Mouse (Mus musculus) limb, embryonic 14.5 days (tissue): ENCODE results near the gene Lpp. TPM values are rescaled to one million over a fixed set of nuclear protein-coding genes. Genes with fewer than 3 reads are reported as not detected.
A peak's percentile ranks its signal among the peaks of the same experiment; 100 is the strongest.

Experiments
- ATAC-seq: fragments of 200-750 bp; cut with Nextera tagmentation; 2 replicates; pipeline ENCODE4 v1.8.0; 2017; ENCODE audit warnings: low read depth, moderate number of reproducible peaks, moderate TSS enrichment; ENCODE audit not compliant: low FRiP score
- DNase-seq: peaks from one replicate; pipeline ENCODE4 v3.0.0-alpha.2; 2015; ENCODE audit warnings: low spot score
- H3K27ac ChIP-seq: fragments of 300-500 bp; sonication (generic); replicated peaks from 2 replicates; pipeline ENCODE4 v1.5.1; 2014; ENCODE audit warnings: low read depth, mild to moderate bottlenecking, low read length, moderate library complexity, mixed read lengths
- H3K27me3 ChIP-seq: fragments of 300-500 bp; sonication (generic); 2 replicates; pipeline ENCODE4 v1.6.1; 2014; ENCODE audit warnings: low read length, mixed read lengths; ENCODE audit not compliant: control insufficient read depth, insufficient read depth
- H3K36me3 ChIP-seq: fragments of 300-500 bp; sonication (generic); 2 replicates; pipeline ENCODE4 v1.6.1; 2014; ENCODE audit warnings: mild to moderate bottlenecking, low read length, moderate library complexity, mixed read lengths; ENCODE audit not compliant: control insufficient read depth, insufficient read depth
- H3K4me1 ChIP-seq: fragments of 300-500 bp; sonication (generic); 2 replicates; pipeline ENCODE4 v1.6.1; 2014; ENCODE audit warnings: antibody characterized with exemption, low read length, mixed read lengths; ENCODE audit not compliant: control insufficient read depth, insufficient read depth
- H3K4me2 ChIP-seq: fragments of 300-500 bp; sonication (generic); replicated peaks from 2 replicates; pipeline ENCODE4 v1.6.1; 2014; ENCODE audit warnings: low read depth, mild to moderate bottlenecking, low read length, moderate library complexity; ENCODE audit not compliant: severe bottlenecking
- H3K4me3 ChIP-seq: fragments of 300-500 bp; sonication (generic); replicated peaks from 2 replicates; pipeline ENCODE4 v1.5.1; 2014; ENCODE audit warnings: low read length
- H3K9ac ChIP-seq: fragments of 300-500 bp; sonication (generic); 2 replicates; pipeline ENCODE4 v1.6.1; 2014; ENCODE audit warnings: mild to moderate bottlenecking, low read depth, low read length, moderate library complexity; ENCODE audit not compliant: severe bottlenecking
- H3K9me3 ChIP-seq: fragments of 300-500 bp; sonication (generic); 2 replicates; pipeline ENCODE4 v1.6.1; 2016; ENCODE audit warnings: low read length; ENCODE audit not compliant: control insufficient read depth
- POLR2A ChIP-seq: fragments of 200-500 bp; IDR thresholded peaks from 2 replicates; pipeline ENCODE4 v1.8.0; 2012; ENCODE audit warnings: inconsistent platforms, mild to moderate bottlenecking, moderate library complexity, borderline replicate concordance; ENCODE audit not compliant: insufficient read depth, insufficient read length; ENCODE audit errors: extremely low read depth
- WGBS: fragments of 180-500 bp; shearing (Covaris S2); extraction: QIAGEN DNeasy Blood & Tissue Kit; methylation state at CpG from one replicate; pipeline ENCODE4 v1.1.7; 2014; 5-methylcytosine and 5-hydroxymethylcytosine counted together
- polyA plus RNA-seq, 2 experiments: library from polyadenylated mRNA; depleted of rRNA in 1 of 2; stranded (reverse) in 1 of 2; unstranded in 1 of 2; fragments of >200 nt; fragmentation: Nextera tagmentation in 1 of 2; extraction: Ambion mirVana in 1 of 2; gene quantifications; 2 replicates each; pipeline versions ENCODE4 v1.2.1 to v1.2.3; 2012 to 2014

Gene Lpp
- polyA plus RNA-seq, 2 experiments: 15.1 to 46.7 TPM

DNA sequence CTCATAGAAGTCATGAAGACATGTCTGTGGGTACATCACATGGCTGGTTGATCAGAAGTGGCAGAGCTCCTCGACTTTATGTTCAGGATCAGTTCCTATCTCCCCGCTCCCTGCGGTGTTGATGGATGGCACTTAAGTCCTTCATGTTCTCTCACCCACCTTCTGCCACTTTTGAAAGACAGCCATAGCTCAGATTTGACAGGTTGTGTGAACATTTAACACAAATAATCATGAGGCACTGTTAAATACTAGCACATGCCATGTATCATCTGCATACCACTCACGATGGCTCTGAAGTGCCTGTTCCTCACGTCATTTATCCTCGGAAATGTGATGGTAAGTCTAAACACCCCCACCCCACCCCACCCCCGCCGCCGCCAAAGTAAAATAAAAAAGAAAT is 441.2 kb downstream of the Lpp start:
- ATAC-seq (no peak), DNase-seq (no peak)
- Histone ChIP-seq H3K9me3 (no peaks in the 10 kb centered on the region), H3K27ac (no peak overlapping the region), H3K4me2 (no peak overlapping the region), H3K36me3 (no peaks in the 10 kb centered on the region), H3K4me1 (peaks cover 7% of the 10 kb centered on the region; the same call in 1 of the 2 replicates), H3K27me3 (no peaks in the 10 kb centered on the region), H3K9ac (no peak overlapping the region), H3K4me3 (no peak overlapping the region)
- 84% methylated on average over 9 of the region's 9 CpGs for WGBS
- no peak for TF ChIP-seq POLR2A

DNA sequence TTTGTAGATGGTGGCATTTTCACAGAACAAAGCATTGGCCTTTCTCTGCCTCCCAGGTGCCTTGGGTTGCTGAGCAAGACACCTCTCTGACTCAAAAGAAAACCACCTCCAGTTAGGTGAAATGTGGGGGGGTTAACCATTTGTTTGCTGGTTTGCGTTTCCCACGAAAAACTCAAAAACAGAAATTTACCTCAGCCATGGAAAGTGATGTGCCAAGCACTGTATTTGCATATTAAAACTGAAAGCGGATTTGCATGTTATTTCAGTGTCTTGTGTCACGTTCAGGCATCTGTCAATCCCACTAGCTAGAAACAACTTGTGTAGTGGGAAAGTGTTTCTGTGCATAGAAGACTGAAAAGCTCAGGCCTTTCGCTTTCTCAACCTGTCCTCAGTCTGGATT is 443.2 kb downstream of the Lpp start:
- no peak for TF ChIP-seq POLR2A
- 90% methylated on average over 5 of the region's 5 CpGs for WGBS

DNA sequence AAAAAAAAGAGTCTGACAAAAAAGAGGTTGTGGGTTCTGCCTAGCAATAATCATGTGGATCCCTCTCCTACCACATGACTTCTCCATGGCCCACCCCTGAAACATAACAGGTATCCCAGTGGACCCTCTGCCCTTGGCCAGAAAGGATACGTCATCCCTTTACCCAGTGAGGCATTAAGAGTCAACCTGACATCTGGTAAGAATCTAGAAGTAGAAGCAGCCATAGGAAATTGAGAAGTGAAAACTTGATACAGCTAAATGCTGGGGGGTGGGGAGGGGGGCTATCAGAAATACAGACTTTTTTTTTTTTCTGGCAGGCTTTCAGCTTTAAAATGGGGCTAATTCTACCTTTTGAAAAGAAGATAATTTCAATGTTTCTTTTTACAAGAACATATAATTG is 445.7 kb downstream of the Lpp start:
- DNase-seq (no peak), ATAC-seq (peak; percentile 34; the same call in 1 of the 2 replicates)
- Histone ChIP-seq H3K27me3 (no peaks in the 10 kb centered on the region), H3K9me3 (no peaks in the 10 kb centered on the region), H3K4me2 (no peak overlapping the region), H3K9ac (no peak overlapping the region), H3K36me3 (no peaks in the 10 kb centered on the region), H3K4me1 (no peaks in the 10 kb centered on the region), H3K27ac (no peak overlapping the region), H3K4me3 (no peak overlapping the region)
- no peak for TF ChIP-seq POLR2A
- WGBS: 33% methylated on average over 1 of the region's 1 CpGs

More for the DNA sequence above, 443.2 kb downstream of the Lpp start:
- no peak overlapping the region for H3K4me2 ChIP-seq
- H3K9ac ChIP-seq: no peak overlapping the region
- no peak for ATAC-seq
- H3K27me3 ChIP-seq: no peaks in the 10 kb centered on the region
- H3K27ac ChIP-seq: no peak overlapping the region
- peaks cover 7% of the 10 kb centered on the region; the same call in 1 of the 2 replicates for H3K4me1 ChIP-seq
- no peak for DNase-seq
- H3K4me3 ChIP-seq: no peak overlapping the region
- H3K9me3 ChIP-seq: no peaks in the 10 kb centered on the region
- no peaks in the 10 kb centered on the region for H3K36me3 ChIP-seq

DNA sequence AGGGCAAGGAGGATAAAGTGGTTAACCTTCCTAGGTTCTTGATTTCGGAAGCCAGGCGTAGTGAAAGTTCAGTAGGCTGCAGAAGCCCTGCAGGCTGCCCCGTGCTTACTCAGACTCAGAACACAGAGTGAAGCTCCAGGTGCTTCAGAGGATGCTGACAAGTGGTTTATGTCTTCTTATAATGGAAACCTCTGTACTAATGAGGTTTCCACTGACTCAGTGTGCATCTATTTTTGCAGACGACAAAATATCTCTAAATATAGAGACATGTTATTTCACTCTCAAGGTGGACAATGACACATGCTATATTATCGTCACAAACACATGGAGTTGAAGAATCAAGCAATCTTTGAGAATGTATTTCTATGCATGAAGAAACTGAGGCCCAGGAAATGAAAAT is 446.8 kb downstream of the Lpp start:
- Histone ChIP-seq H3K9ac (no peak overlapping the region), H3K4me1 (no peaks in the 10 kb centered on the region), H3K27ac (no peak overlapping the region), H3K27me3 (no peaks in the 10 kb centered on the region), H3K4me3 (no peak overlapping the region), H3K4me2 (no peak overlapping the region), H3K9me3 (no peaks in the 10 kb centered on the region), H3K36me3 (no peaks in the 10 kb centered on the region)
- WGBS: 87% methylated on average over 5 of the region's 5 CpGs
- DNase-seq (no peak), ATAC-seq (no peak)
- no peak for TF ChIP-seq POLR2A

DNA sequence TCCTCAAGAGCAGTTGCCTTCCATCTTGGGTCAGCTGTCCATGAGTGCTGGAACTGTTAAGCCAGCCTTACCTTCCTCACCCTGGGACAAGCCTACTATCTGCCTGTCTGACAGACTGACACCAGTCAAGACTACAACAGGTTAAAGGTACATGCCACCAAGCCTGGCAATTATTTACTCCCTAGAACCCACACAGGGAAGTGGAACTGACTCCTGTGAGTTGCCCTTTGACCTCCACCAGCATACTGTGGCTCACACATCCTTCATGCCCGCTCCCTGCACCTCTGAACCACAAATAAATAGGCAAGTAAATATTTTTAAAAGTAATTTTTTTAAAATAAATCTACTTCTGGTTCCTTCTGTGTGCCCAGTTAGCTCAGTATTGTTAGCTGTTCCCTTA is 452.8 kb downstream of the Lpp start:
- no peak for ATAC-seq
- Histone ChIP-seq H3K27me3 (no peaks in the 10 kb centered on the region), H3K36me3 (0 out of 2 replicates have a peak, but pooled peaks cover 4% of the 10 kb centered on the region), H3K9me3 (no peaks in the 10 kb centered on the region), H3K4me3 (no peak overlapping the region), H3K4me1 (no peaks in the 10 kb centered on the region), H3K4me2 (no peak overlapping the region), H3K27ac (no peak overlapping the region), H3K9ac (no peak overlapping the region)
- WGBS: 81% methylated on average over 1 of the region's 1 CpGs
- no peak for TF ChIP-seq POLR2A
- DNase-seq: no peak
